Mouse (Mus musculus) liver, adult 2 months (tissue): ENCODE measurements around the gene Slc16a10.

ENCODE experiments used
- CTCF ChIP-seq: fragments of 200-500 bp; IDR thresholded peaks from 2 replicates; pipeline ENCODE4 v1.5.1; 2011; ENCODE audit warnings: low read depth, low read length, control low read depth
- POLR2A ChIP-seq: fragments of 200-500 bp; IDR thresholded peaks from 2 replicates; pipeline ENCODE4 v1.6.1; 2011; ENCODE audit warnings: low read length, control low read depth; ENCODE audit not compliant: insufficient read depth; ENCODE audit errors: extremely low read depth

DNA sequence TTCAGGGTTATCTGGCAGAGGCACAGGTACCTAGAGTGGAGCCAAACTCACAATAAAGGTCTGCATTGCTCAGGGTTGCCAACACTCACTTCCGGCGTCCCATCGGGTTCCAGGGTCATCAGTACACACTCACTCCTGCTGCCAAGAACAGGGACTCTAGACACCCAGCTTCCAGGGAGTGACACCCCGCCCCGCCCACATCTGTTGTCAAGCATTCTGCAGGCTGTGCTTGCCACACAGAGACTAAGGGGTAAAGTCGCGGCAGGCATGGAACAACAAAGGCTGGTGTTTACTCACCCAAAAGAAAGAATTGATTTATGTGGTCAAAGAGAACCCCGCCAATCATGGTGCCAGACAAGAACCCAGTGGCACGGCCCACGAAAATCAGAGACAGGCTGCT is 135.1 kb downstream of the Slc16a10 start:
- no peak for TF ChIP-seq CTCF
- TF ChIP-seq POLR2A, result no peak
